Mouse (Mus musculus): ENCODE data around the gene Lhx6. TPM values are rescaled to one million over a fixed set of nuclear protein-coding genes. Genes with fewer than 3 reads are reported as not detected.
"Not testable (repeated sequence)": the region's sequence is repeated elsewhere in the genome, so short reads cannot be mapped to it uniquely, and the experiment has no call there.

Gene Lhx6
- total RNA-seq (2014; rRNA removed; ENCODE audit: low replicate concordance), result 3.8 and 9.2 TPM in 2 replicates
- 1.6 and 1.8 TPM in 2 replicates for polyA plus RNA-seq (2015; fragmentation: Nextera tagmentation; extraction: Ambion mirVana)

DNA sequence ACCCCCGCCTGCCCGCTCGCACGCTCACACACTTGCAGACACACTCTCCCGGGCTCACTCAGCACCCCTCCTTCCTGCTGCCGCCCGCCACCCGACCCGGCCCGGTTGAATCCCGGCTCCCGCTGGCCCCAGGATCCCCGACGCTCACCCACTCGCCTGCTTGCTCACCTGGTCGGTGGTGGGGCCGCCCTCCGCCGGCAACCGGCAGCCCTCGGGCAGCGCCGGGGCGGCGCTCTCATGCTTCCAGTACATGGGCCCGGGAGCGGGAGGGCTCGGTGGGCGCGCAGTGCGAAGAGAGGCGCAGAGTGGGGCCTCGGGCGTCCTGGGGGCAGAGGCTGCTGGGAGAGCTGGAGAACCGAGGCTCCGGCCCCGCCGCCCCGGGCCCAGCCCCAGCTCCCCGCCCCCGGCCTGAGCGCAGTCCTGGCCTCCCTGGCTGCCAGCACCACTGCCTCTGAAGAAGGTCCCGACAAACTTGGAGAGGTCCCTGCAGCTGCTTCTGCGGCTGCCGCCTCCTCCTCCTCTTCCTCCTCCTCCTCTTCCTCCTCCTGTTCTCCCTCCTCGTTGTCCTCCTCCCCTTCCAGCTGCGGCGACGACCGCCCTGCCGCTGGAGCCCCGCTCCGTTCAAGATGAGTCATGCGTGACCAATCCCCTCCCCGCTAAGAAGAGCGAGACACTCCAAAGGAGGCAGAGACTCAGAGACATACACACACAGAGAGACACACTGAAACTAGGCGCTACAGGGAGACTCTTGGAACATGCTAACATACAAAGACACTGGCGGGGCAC is at the start of gene Lhx6:
Gene Lhx6 (minus strand): TSS at position 453 of the 786 bp plus-strand sequence.
- TF ChIP-seq CTCF (IDR thresholded peaks at IDR 0.05; ENCODE audit: low read depth), result no peak
- no peak for TF ChIP-seq EP300 (IDR thresholded peaks at IDR 0.05; ENCODE audit: low read depth)
- peak within 1 kb of the TSS; percentile 51 for H3K4me3 ChIP-seq (ENCODE audit: low read depth, low read length)
- no peak for DNase-seq (ENCODE audit: low spot score)
- H3K27me3 ChIP-seq (ENCODE audit: control insufficient read depth, insufficient read depth, low read length), result peaks cover 89% of the 10 kb centered on the region
- peak; percentile 17; the same call in 1 of the 2 replicates for ATAC-seq (ENCODE audit: insufficient read depth, low read depth)
- H3K36me3 ChIP-seq (replicated peaks; ENCODE audit: control insufficient read depth, insufficient read depth, low read length), result no peaks in the 10 kb centered on the region
- WGBS, result under 1% methylated on average over 56 of the region's 58 CpGs
- H3K27ac ChIP-seq (ENCODE audit: low read depth), result no peak within 1 kb of the TSS
- peak within 1 kb of the TSS; percentile 81 for H3K4me2 ChIP-seq (ENCODE audit: low read depth, low read length)
- H3K4me1 ChIP-seq (ENCODE audit: control insufficient read depth, insufficient read depth), result peaks cover 26% of the 10 kb centered on the region
- H3K9ac ChIP-seq (replicated peaks; ENCODE audit: low read depth, low read length), result peak within 1 kb of the TSS; percentile 57
- no peaks in the 10 kb centered on the region for H3K9me3 ChIP-seq (replicated peaks; ENCODE audit: control insufficient read depth, low read length)

DNA sequence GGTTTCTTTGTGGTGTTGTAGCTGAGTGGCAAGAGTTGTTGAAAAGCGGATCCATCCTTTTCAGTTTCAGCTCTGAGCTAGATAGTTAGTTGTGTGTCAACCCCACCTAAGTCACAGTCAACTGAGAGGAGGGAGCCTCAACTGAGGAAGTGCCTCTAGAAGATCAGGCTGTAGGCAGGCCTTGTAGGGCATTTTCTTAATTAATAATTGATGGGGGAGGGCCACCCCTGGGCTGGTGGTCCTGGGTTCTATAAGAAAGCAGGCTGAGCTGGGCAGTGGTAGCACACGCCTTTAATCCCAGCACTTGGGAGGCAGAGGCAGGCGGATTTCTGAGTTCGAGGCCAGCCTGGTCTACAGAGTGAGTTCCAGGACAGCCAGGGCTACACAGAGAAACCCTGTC is 47.2 kb upstream of the Lhx6 start:
- H3K4me2 ChIP-seq (ENCODE audit: low read depth, low read length); DNase-seq (ENCODE audit: low spot score); H3K9ac ChIP-seq (replicated peaks; ENCODE audit: low read depth, low read length); H3K27me3 ChIP-seq (ENCODE audit: control insufficient read depth, insufficient read depth, low read length); ATAC-seq (ENCODE audit: insufficient read depth, low read depth); H3K27ac ChIP-seq (ENCODE audit: low read depth); H3K9me3 ChIP-seq (replicated peaks; ENCODE audit: control insufficient read depth, low read length); H3K4me1 ChIP-seq (ENCODE audit: control insufficient read depth, insufficient read depth); H3K4me3 ChIP-seq (ENCODE audit: low read depth, low read length): not testable (repeated sequence)
- WGBS, result 95% methylated on average over 4 of the region's 4 CpGs
- H3K36me3 ChIP-seq (replicated peaks; ENCODE audit: control insufficient read depth, insufficient read depth, low read length), result peaks cover 26% of the 10 kb centered on the region

DNA sequence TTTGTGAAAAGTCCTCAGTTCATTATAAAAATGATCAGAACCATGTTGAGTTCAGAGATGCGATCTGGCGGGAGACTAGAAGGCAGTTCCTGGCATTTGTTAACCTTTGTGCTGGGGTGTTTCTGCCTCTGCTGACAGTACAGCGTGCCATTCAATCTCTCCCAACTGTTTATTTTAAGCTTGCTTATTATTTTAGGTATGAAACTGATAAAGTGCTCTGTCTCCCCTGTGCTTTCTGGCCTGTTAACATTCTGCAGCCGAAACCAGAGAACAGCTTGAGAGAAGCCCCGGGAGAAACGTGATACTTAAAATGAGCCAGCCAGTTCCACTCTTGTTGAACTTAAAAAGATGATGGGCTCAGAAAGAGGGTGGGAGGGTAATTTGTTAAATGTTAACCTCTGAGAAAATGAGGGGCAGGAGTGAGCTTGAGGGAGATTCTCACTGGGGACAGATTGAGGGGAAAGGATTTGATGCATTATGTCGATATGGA is 43.7 kb upstream of the Lhx6 start:
- Histone ChIP-seq H3K9ac (replicated peaks; ENCODE audit: low read depth, low read length) (no peak overlapping the region), H3K4me2 (ENCODE audit: low read depth, low read length) (peak overlapping the region; percentile 2)
- TF ChIP-seq CTCF (IDR thresholded peaks at IDR 0.05; ENCODE audit: low read depth), result no peak
- TF ChIP-seq EP300 (IDR thresholded peaks at IDR 0.05; ENCODE audit: low read depth), result no peak

DNA sequence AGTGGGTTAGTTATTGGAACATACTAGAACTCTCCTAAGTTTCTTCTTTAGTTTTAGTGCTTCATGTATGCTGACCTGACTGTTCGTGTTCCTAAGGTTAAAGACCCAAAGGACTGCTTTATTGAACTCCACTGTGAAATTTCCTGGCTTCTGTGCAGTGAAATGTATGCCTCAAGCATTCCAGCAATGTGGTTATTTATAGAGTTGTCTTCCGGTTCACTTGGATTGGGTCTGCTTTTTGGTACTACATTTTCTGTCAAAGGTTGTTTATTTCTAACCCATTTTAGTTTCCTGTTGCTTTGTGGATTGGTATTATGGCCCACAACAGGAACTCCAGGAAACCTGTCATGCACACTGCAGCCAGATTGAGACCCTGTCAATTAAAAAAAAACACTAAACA is 33.9 kb upstream of the Lhx6 start:
- Histone ChIP-seq H3K36me3 (replicated peaks; ENCODE audit: control insufficient read depth, insufficient read depth, low read length) (peaks cover 25% of the 10 kb centered on the region), H3K4me2 (ENCODE audit: low read depth, low read length) (peak overlapping the region; percentile 19), H3K27ac (ENCODE audit: low read depth) (peak overlapping the region; percentile 87), H3K4me3 (ENCODE audit: low read depth, low read length) (no peak overlapping the region), H3K4me1 (ENCODE audit: control insufficient read depth, insufficient read depth) (peaks cover 35% of the 10 kb centered on the region), H3K27me3 (ENCODE audit: control insufficient read depth, insufficient read depth, low read length) (no peaks in the 10 kb centered on the region), H3K9me3 (replicated peaks; ENCODE audit: control insufficient read depth, low read length) (no peaks in the 10 kb centered on the region), H3K9ac (replicated peaks; ENCODE audit: low read depth, low read length) (no peak overlapping the region)
- no peak for ATAC-seq (ENCODE audit: insufficient read depth, low read depth)
- no peak for TF ChIP-seq EP300 (IDR thresholded peaks at IDR 0.05; ENCODE audit: low read depth)
- no peak for TF ChIP-seq CTCF (IDR thresholded peaks at IDR 0.05; ENCODE audit: low read depth)
- no peak for DNase-seq (ENCODE audit: low spot score)
- WGBS, result 11% methylated on average over 2 of the region's 2 CpGs

More for the DNA sequence above, 43.7 kb upstream of the Lhx6 start:
- peak overlapping the region; percentile 82 for H3K27ac ChIP-seq (ENCODE audit: low read depth)
- peaks cover 8% of the 10 kb centered on the region for H3K36me3 ChIP-seq (replicated peaks; ENCODE audit: control insufficient read depth, insufficient read depth, low read length)
- no peaks in the 10 kb centered on the region for H3K27me3 ChIP-seq (ENCODE audit: control insufficient read depth, insufficient read depth, low read length)
- 0 out of 2 replicates have a peak, but pooled peaks cover 4% of the 10 kb centered on the region for H3K4me1 ChIP-seq (ENCODE audit: control insufficient read depth, insufficient read depth)
- DNase-seq (ENCODE audit: low spot score), result peak; percentile 37
- H3K4me3 ChIP-seq (ENCODE audit: low read depth, low read length), result no peak overlapping the region
- ATAC-seq (ENCODE audit: insufficient read depth, low read depth), result peak; percentile 81
- WGBS, result 32% methylated on average over 7 of the region's 7 CpGs
- H3K9me3 ChIP-seq (replicated peaks; ENCODE audit: control insufficient read depth, low read length), result no peaks in the 10 kb centered on the region

DNA sequence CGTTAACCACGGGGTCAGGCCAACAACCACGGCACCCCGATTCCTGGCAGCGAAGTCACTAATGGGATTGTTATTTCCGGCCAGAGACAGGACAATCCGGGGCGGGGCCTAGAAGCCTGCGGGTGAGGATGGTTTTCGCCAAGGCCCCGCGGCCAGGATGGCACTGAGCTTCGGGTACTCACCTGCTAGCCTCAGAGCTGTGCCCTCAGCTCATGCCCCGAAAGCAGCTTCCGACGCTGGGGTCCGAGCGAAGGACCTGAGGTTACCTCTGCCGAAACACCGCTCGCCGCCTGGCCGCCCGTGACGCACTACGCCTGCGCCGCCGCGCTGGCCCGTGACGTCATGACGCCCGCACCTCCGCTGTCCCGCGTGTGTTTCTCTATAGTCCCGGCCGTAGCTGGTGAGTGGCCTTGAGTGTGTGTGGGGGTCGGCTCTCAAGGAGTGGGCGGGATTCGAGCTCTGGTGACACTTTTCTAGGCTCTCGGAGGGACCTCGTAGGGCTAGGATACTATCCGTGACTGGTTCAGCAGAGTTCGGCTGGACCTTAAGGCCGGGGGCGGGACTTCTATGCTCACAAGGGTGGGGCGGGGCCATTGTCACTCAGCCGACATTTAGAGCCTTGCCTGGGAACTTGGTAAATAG is 31.2 kb upstream of the Lhx6 start, which contains the start of the genes Mrrf and Rbm18:
Gene Mrrf (plus strand): TSS at position 90 of the 642 bp plus-strand sequence.
Gene Rbm18 (minus strand): TSS at position 474 of the 642 bp plus-strand sequence.
- DNase-seq (ENCODE audit: low spot score) (peak; percentile 95), ATAC-seq (ENCODE audit: insufficient read depth, low read depth) (peak; percentile 94)
- Histone ChIP-seq H3K27me3 (ENCODE audit: control insufficient read depth, insufficient read depth, low read length) (no peaks in the 10 kb centered on the region), H3K4me1 (ENCODE audit: control insufficient read depth, insufficient read depth) (peaks cover 35% of the 10 kb centered on the region), H3K4me2 (ENCODE audit: low read depth, low read length) (peak within 1 kb of the TSS; percentile 77), H3K9ac (replicated peaks; ENCODE audit: low read depth, low read length) (peak within 1 kb of the TSS; percentile 61), H3K27ac (ENCODE audit: low read depth) (peak within 1 kb of the TSS; percentile 87), H3K4me3 (ENCODE audit: low read depth, low read length) (peak within 1 kb of the TSS; percentile 66), H3K9me3 (replicated peaks; ENCODE audit: control insufficient read depth, low read length) (no peaks in the 10 kb centered on the region), H3K36me3 (replicated peaks; ENCODE audit: control insufficient read depth, insufficient read depth, low read length) (peaks cover 30% of the 10 kb centered on the region)
- peak; percentile 13; the same call in 1 of the 2 replicates for TF ChIP-seq EP300 (IDR thresholded peaks at IDR 0.05; ENCODE audit: low read depth)
- TF ChIP-seq CTCF (IDR thresholded peaks at IDR 0.05; ENCODE audit: low read depth), result no peak
- under 1% methylated on average over 50 of the region's 50 CpGs for WGBS

Data from heart, postnatal 0 days (tissue).